Mouse (Mus musculus) bone marrow macrophage, adult 2 months (primary cell): ENCODE data around the gene Fthl17e.
"Not testable (repeated sequence)": the region's sequence is repeated elsewhere in the genome, so short reads cannot be mapped to it uniquely, and the experiment has no call there.

ENCODE experiments used
- CTCF ChIP-seq: IDR thresholded peaks from 2 replicates; pipeline ENCODE4 v1.5.1; 2012; ENCODE audit warnings: low read depth, mild to moderate bottlenecking, low read length, moderate library complexity
- POLR2A ChIP-seq: IDR thresholded peaks from 2 replicates; pipeline ENCODE4 v1.6.1; 2012; ENCODE audit warnings: mild to moderate bottlenecking, low read depth, low read length, borderline replicate concordance

- not testable (repeated sequence) for TF ChIP-seq CTCF, POLR2A
Observed at GRCm38 (mm10) chrX:9041611-9042010, 8.3 kb downstream of the Fthl17e start.
